Mouse (Mus musculus): ENCODE data around the gene Flnb. TPM values are rescaled to one million over a fixed set of nuclear protein-coding genes. Genes with fewer than 3 reads are reported as not detected.

Flnb gene
- polyA plus RNA-seq, 1 experiment from 2014 or later = 7.4 TPM

DNA sequence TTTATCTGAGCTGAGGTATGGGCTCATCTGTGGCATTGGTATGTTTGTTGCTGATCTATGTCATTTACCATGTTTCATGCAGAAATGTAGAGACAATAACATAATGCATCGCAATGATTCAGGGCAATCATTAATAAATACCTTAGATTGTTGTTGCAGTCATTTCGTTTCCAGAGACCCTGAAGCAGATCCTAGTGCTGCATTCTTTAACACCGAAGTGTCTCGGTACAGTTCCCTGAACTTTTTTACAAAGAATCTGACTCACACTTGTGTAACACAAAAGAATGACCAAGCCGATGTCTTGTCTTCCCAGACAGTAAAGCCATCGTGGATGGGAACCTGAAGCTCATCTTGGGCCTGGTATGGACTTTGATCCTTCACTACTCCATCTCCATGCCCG is 49.5 kb downstream of the Flnb start:
- H3K4me1 ChIP-seq (replicated peaks) = peaks cover 17% of the 10 kb centered on the region
- 91% methylated on average over 7 of the region's 7 CpGs for WGBS
- H3K27ac ChIP-seq = no peak overlapping the region
- no peak overlapping the region for H3K9ac ChIP-seq
- H3K27me3 ChIP-seq = no peaks in the 10 kb centered on the region
- 0 out of 2 replicates have a peak, but pooled peaks cover 4% of the 10 kb centered on the region for H3K36me3 ChIP-seq
- H3K4me3 ChIP-seq = no peak overlapping the region
- H3K9me3 ChIP-seq (replicated peaks) = no peaks in the 10 kb centered on the region
- no peak for ATAC-seq (replicated peaks; ENCODE audit: insufficient number of reproducible peaks, insufficient read depth, low FRiP score, low read depth)
- no peak overlapping the region for H3K4me2 ChIP-seq

DNA sequence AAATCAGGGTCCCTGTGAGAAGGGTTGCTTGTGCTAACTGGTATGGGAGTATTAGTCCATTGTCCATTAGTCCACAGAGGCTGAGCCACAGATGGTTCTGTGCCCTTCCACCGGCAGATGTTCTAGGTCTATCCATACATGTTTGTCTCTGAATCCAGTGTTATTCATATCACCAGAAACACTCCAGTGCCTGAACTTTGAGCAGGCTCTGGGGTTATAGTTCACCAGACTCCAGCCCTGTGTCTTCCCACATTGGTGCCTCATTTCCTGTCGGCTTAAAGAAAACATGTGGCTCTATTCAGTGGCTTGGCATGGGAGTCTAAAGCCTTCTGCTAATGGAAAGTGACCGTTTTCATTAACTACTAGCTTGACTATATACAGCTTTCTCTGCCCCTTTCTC is 50.1 kb downstream of the Flnb start:
- ATAC-seq (replicated peaks; ENCODE audit: insufficient number of reproducible peaks, insufficient read depth, low FRiP score, low read depth) = 0 out of 2 replicates have a peak, but pooled peaks have one; percentile 27
- no peaks in the 10 kb centered on the region for H3K9me3 ChIP-seq (replicated peaks)
- peaks cover 17% of the 10 kb centered on the region for H3K4me1 ChIP-seq (replicated peaks)
- 55% methylated on average over 3 of the region's 3 CpGs for WGBS
- H3K27ac ChIP-seq = no peak overlapping the region
- H3K27me3 ChIP-seq = no peaks in the 10 kb centered on the region
- H3K4me2 ChIP-seq = no peak overlapping the region
- 0 out of 2 replicates have a peak, but pooled peaks cover 4% of the 10 kb centered on the region for H3K36me3 ChIP-seq
- no peak overlapping the region for H3K4me3 ChIP-seq
- H3K9ac ChIP-seq = no peak overlapping the region

DNA sequence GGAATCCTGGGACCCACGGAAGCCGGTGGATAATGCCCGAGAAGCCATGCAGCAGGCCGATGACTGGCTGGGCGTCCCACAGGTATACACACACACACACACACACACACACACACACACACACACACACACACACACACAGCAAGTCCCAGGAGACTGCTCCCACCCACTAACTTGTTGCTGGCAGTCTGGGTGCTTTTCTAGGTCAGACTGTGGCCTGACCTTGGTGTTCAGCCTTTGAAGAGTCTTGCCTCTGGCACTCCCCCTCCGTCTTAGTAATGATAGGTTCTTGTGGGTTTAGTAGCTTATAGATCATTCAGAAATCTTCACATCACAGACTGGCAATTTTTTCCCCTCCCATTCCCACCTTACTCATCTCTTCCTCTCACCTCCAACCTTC is 52.0 kb downstream of the Flnb start:
- no peaks in the 10 kb centered on the region for H3K9me3 ChIP-seq (replicated peaks)
- H3K36me3 ChIP-seq = 0 out of 2 replicates have a peak, but pooled peaks cover 4% of the 10 kb centered on the region
- H3K4me1 ChIP-seq (replicated peaks) = 0 out of 2 replicates have a peak, but pooled peaks cover 5% of the 10 kb centered on the region
- H3K4me2 ChIP-seq = no peak overlapping the region
- H3K27ac ChIP-seq = no peak overlapping the region
- no peak overlapping the region for H3K4me3 ChIP-seq
- H3K9ac ChIP-seq = no peak overlapping the region
- H3K27me3 ChIP-seq = no peaks in the 10 kb centered on the region
- ATAC-seq (replicated peaks; ENCODE audit: insufficient number of reproducible peaks, insufficient read depth, low FRiP score, low read depth) = no peak
- WGBS = 92% methylated on average over 6 of the region's 6 CpGs

DNA sequence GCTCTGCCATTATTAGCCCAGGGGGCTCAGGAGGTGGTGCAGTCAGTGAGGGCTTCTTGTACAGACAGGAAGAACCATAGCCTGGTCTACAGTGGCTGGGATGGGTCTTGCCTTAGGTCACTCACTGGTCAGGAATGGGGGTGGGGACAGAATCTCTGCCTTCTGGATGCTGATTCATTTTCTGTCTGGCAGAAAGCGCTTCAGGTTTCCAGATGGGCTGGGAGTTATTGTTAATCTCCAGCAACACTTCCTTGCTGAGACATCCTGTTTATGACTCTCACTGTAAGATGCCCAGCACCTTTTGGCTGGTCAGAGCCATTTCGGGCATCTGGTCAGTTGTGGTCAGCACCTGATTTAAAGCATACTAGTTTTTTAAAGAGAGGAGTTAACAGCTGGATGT is 55.8 kb downstream of the Flnb start:
- no peak overlapping the region for H3K27ac ChIP-seq
- no peak for ATAC-seq (replicated peaks; ENCODE audit: insufficient number of reproducible peaks, insufficient read depth, low FRiP score, low read depth)
- H3K4me2 ChIP-seq = no peak overlapping the region
- H3K9ac ChIP-seq = no peak overlapping the region
- no peaks in the 10 kb centered on the region for H3K27me3 ChIP-seq
- H3K9me3 ChIP-seq (replicated peaks) = no peaks in the 10 kb centered on the region
- no peak overlapping the region for H3K4me3 ChIP-seq
- H3K36me3 ChIP-seq = 0 out of 2 replicates have a peak, but pooled peaks cover 4% of the 10 kb centered on the region
- H3K4me1 ChIP-seq (replicated peaks) = 0 out of 2 replicates have a peak, but pooled peaks cover 3% of the 10 kb centered on the region
- 67% methylated on average over 2 of the region's 2 CpGs for WGBS

DNA sequence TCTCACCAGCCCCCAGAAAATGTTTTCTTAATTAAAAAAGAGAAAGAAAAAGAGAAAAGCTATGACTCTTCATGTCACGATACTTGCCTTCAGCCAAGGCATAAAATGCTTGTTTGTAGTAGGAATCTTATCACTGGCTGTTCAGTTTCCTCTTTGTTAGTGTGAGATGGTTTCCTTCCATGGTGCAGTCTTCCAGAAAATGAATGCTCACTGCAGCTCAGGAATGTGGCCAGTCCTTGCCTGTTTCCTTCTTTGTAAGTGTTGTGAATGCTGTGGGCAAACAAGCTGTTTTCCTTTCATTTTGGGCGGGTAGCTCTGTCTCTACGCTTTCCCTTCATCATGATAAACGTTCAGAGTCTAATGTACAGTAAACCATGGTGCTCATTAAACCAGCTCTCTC is 56.7 kb downstream of the Flnb start:
- Histone ChIP-seq H3K4me2 (no peak overlapping the region), H3K4me1 (replicated peaks) (0 out of 2 replicates have a peak, but pooled peaks cover 3% of the 10 kb centered on the region), H3K9ac (no peak overlapping the region), H3K36me3 (0 out of 2 replicates have a peak, but pooled peaks cover 4% of the 10 kb centered on the region), H3K27ac (peak overlapping the region; percentile 47), H3K27me3 (no peaks in the 10 kb centered on the region), H3K9me3 (replicated peaks) (no peaks in the 10 kb centered on the region), H3K4me3 (no peak overlapping the region)
- WGBS = 70% methylated on average over 4 of the region's 4 CpGs
- ATAC-seq (replicated peaks; ENCODE audit: insufficient number of reproducible peaks, insufficient read depth, low FRiP score, low read depth) = no peak

DNA sequence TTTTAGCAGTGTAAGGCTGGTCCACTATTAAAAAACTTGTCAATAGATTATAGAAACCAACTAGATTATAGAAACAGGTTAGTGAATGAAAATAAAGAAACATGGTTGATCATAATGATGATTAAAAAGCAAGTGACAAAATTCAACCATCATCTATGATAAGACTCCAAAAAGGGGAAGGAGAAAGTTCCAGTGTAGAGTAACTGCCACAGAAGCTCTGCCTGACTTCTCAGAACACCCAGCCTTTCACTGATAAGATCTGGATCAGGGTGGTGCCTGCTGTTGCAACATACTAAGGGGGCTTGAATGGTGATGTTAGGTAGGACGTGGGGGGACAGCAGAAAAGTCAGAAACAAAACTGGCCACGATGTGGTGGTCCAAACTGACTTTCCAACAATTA is 60.2 kb downstream of the Flnb start:
- Histone ChIP-seq H3K4me3 (no peak overlapping the region), H3K27me3 (no peaks in the 10 kb centered on the region), H3K36me3 (peaks cover 4% of the 10 kb centered on the region; the same call in 1 of the 2 replicates), H3K27ac (no peak overlapping the region), H3K4me2 (no peak overlapping the region), H3K4me1 (replicated peaks) (0 out of 2 replicates have a peak, but pooled peaks cover 3% of the 10 kb centered on the region), H3K9me3 (replicated peaks) (no peaks in the 10 kb centered on the region), H3K9ac (no peak overlapping the region)
- 66% methylated on average over 2 of the region's 2 CpGs for WGBS
- no peak for ATAC-seq (replicated peaks; ENCODE audit: insufficient number of reproducible peaks, insufficient read depth, low FRiP score, low read depth)

DNA sequence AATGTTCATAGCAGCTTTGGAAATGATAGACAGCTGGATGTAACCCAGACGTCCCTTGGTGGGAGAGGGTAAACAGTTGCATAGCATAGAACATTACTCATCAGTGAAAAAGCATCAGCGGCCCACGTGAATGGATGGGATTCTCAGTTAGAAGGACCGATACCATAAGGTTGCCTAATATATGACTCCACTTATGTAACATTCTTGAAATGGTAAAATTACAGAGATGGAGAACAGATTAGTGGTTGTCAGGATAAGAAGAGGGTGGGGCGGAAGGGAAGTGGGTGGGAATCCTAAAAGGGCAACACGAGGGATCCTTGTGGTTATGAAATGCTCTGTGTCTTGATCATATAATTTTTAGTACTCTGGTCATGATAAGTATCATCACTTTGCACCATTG is 62.6 kb downstream of the Flnb start:
- 85% methylated on average over 6 of the region's 6 CpGs for WGBS

DNA sequence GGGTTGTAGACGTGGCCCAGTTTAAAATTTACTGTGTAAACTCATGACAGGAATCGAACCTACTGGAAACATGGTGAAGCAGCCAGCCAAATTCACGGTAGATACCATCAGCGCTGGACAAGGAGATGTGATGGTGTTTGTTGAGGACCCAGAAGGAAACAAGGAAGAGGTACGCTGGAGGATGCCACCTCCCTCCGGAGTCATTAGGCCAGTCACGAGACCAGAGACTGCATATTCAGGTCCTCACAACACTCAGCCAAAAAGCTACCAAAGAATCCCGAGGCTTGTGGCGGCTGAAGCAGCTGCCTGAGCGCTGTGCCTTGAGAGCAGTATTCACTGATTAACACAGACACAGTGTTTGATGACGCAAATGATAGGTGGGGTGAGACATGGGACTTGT is 63.8 kb downstream of the Flnb start:
- no peak for ATAC-seq (replicated peaks; ENCODE audit: insufficient number of reproducible peaks, insufficient read depth, low FRiP score, low read depth)
- peaks cover 12% of the 10 kb centered on the region for H3K36me3 ChIP-seq

More for the DNA sequence above, 62.6 kb downstream of the Flnb start:
- no peak overlapping the region for H3K4me3 ChIP-seq
- H3K27ac ChIP-seq = no peak overlapping the region
- H3K4me2 ChIP-seq = no peak overlapping the region
- no peak overlapping the region for H3K9ac ChIP-seq
- ATAC-seq (replicated peaks; ENCODE audit: insufficient number of reproducible peaks, insufficient read depth, low FRiP score, low read depth) = no peak
- no peaks in the 10 kb centered on the region for H3K27me3 ChIP-seq
- no peaks in the 10 kb centered on the region for H3K9me3 ChIP-seq (replicated peaks)
- H3K4me1 ChIP-seq (replicated peaks) = no peaks in the 10 kb centered on the region
- H3K36me3 ChIP-seq = peaks cover 12% of the 10 kb centered on the region

DNA sequence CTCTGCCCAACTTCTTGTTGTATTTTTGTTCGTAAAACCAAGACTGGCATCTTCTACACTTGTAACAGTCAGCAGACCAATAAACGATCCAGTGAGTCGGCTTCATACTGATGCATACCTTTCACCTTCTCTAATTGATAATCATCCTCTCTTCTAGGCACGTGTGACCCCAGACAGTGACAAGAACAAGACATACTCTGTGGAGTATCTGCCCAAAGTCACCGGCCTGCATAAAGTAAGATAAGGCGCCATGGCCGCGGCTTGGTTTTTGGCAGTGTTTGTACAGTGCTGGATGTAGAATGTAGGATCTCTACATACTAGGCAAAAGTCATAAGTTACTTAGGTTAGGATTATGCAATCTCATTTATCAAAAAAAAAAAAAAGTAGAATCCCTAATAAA is 64.3 kb downstream of the Flnb start:
- WGBS = 68% methylated on average over 8 of the region's 8 CpGs

More for the DNA sequence above, 63.8 kb downstream of the Flnb start:
- H3K4me1 ChIP-seq (replicated peaks) = peaks cover 4% of the 10 kb centered on the region; the same call in 1 of the 2 replicates
- H3K4me2 ChIP-seq = no peak overlapping the region
- no peaks in the 10 kb centered on the region for H3K27me3 ChIP-seq
- 85% methylated on average over 11 of the region's 11 CpGs for WGBS
- no peak overlapping the region for H3K27ac ChIP-seq
- H3K9ac ChIP-seq = no peak overlapping the region
- H3K4me3 ChIP-seq = no peak overlapping the region
- no peaks in the 10 kb centered on the region for H3K9me3 ChIP-seq (replicated peaks)

DNA sequence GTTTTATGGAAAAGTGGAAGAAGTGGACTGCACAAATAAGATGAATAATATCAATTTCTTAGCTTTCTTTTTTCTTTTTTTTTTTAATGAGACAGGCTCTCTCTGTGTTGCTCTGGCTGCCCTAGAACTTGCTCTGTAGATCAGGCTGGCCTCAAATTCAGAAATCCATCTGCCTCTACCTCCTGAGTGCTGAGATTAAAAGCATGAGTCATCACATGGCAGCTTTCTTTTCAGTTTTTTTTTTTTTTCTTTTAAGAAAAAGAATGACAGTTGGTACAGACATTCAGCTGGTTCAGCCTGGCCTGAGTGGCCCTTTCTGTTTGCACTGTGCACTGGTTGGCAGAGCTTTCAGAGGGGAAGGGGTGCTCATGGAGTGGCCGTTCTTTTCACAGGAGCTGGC is 66.4 kb downstream of the Flnb start:
- Histone ChIP-seq H3K27ac (no peak overlapping the region), H3K36me3 (peaks cover 15% of the 10 kb centered on the region), H3K9ac (no peak overlapping the region), H3K4me2 (no peak overlapping the region), H3K27me3 (no peaks in the 10 kb centered on the region), H3K4me1 (replicated peaks) (peaks cover 7% of the 10 kb centered on the region), H3K4me3 (no peak overlapping the region), H3K9me3 (replicated peaks) (no peaks in the 10 kb centered on the region)
- ATAC-seq (replicated peaks; ENCODE audit: insufficient number of reproducible peaks, insufficient read depth, low FRiP score, low read depth) = no peak
- WGBS = 92% methylated on average over 1 of the region's 1 CpGs

More for the DNA sequence above, 64.3 kb downstream of the Flnb start:
- Histone ChIP-seq H3K4me3 (no peak overlapping the region), H3K9ac (no peak overlapping the region), H3K4me2 (no peak overlapping the region), H3K4me1 (replicated peaks) (peaks cover 4% of the 10 kb centered on the region; the same call in 1 of the 2 replicates), H3K27me3 (no peaks in the 10 kb centered on the region), H3K9me3 (replicated peaks) (no peaks in the 10 kb centered on the region), H3K36me3 (peaks cover 12% of the 10 kb centered on the region), H3K27ac (no peak overlapping the region)
- no peak for ATAC-seq (replicated peaks; ENCODE audit: insufficient number of reproducible peaks, insufficient read depth, low FRiP score, low read depth)

DNA sequence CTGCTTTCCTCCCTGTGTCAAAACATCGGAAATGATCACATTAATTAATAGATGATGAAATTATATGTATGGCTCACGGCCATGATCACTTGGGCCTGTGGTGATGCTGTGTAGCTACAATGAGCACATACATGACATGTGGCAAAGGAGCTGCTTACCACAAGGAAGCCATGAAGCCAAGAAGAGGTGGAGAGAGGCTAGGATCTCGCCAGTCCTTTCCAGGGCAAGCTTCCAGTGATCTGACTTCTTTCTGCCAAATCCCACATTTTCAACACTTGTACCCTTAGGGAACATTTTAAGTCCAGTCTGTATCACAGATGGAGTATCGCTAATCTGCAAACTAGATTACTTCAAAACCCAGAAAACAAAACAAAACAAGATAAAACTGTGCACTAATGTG is 67.1 kb downstream of the Flnb start:
- Histone ChIP-seq H3K36me3 (peaks cover 15% of the 10 kb centered on the region), H3K4me3 (no peak overlapping the region), H3K27me3 (no peaks in the 10 kb centered on the region), H3K4me1 (replicated peaks) (peaks cover 10% of the 10 kb centered on the region), H3K9me3 (replicated peaks) (no peaks in the 10 kb centered on the region), H3K27ac (no peak overlapping the region), H3K4me2 (no peak overlapping the region), H3K9ac (no peak overlapping the region)
- no peak for ATAC-seq (replicated peaks; ENCODE audit: insufficient number of reproducible peaks, insufficient read depth, low FRiP score, low read depth)
- WGBS = 86% methylated on average over 4 of the region's 4 CpGs

DNA sequence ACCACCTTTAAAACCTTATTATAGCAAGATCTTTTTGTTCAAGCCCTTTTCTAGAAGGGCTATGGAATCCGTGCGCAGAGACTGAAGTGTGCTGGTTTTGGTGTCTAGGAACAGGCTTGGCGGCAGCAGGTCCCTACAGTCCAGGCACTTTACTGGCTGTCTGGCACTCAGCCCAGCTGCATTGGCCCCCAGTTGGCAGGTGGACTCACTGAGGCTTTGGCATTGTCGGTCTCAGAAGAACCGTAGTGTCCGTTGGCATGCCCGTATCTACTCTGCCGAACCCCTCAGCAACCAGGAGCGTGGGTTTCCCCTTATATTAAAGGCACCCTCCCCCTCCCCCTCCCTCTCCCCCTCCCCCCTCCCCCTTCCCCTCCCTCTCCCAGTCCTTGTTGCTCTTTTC is 67.8 kb downstream of the Flnb start:
- WGBS = 76% methylated on average over 9 of the region's 9 CpGs
- peaks cover 15% of the 10 kb centered on the region for H3K36me3 ChIP-seq
- peaks cover 14% of the 10 kb centered on the region for H3K4me1 ChIP-seq (replicated peaks)
- no peak overlapping the region for H3K4me2 ChIP-seq
- no peak overlapping the region for H3K9ac ChIP-seq
- no peaks in the 10 kb centered on the region for H3K9me3 ChIP-seq (replicated peaks)
- H3K4me3 ChIP-seq = no peak overlapping the region
- H3K27me3 ChIP-seq = no peaks in the 10 kb centered on the region
- no peak overlapping the region for H3K27ac ChIP-seq
- ATAC-seq (replicated peaks; ENCODE audit: insufficient number of reproducible peaks, insufficient read depth, low FRiP score, low read depth) = no peak
